Mouse (Mus musculus): ENCODE data around the gene Pim3.

DNA sequence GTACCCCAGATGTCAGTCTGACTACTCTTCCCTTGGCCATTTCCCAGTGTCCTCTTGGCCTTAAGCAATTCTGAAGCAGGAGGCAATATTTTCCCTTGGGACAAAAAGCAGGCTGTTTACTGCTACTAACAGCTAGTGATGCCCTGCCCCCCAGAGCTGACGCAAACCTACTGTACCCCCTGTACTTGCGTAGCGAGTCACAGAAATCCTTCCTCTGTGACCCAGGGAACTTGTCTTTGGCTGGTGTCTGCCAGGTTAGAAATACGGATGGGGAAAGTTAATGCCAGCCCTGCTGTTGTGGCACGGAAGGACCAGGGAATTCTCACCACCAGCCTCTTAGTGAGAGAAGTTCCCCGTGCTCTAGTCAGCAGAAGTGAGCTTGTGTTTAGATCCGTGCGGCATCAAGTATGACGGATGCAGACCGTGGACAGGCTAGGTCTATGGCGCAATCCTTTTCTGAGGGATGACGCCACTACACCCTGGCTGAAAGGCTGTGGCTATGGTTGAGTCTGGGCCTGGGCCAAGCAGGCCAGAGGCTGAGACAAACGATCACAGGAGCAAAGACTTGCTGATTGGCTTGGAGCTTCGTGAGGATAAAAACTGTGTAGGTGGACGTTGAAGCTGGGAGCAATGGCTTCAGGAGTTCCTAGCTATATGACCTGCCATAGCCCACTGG is 40.4 kb downstream of the Pim3 start:
- TF ChIP-seq POLR2A (IDR thresholded peaks at IDR 0.05; ENCODE audit: borderline replicate concordance, control insufficient read depth, low read depth, low read length) (no peak), CTCF (IDR thresholded peaks at IDR 0.05; ENCODE audit: control insufficient read depth, insufficient read depth, low read length) (no peak)
